Mouse (Mus musculus): ENCODE measurements around the gene Rps2. TPM values are rescaled to one million over a fixed set of nuclear protein-coding genes. Genes with fewer than 3 reads are reported as not detected.
A peak's percentile ranks its signal among the peaks of the same experiment; 100 is the strongest.
"Not testable (repeated sequence)": the region's sequence is repeated elsewhere in the genome, so short reads cannot be mapped to it uniquely, and the experiment has no call there.

Rps2 gene
- 795 and 841 TPM in 2 replicates for polyA plus RNA-seq (2016; fragmentation: Nextera tagmentation; extraction: Ambion mirVana)

GRCm38 (mm10) chr17:24717943-24718342 is at the start of gene Rps2, which contains the start of gene Rnf151:
TSS of gene Rps2 (plus strand) at chr17:24718116.
TSS of gene Rnf151 (minus strand) at chr17:24718063.
- H3K27ac ChIP-seq, result no peak within 1 kb of the TSS
- peak within 1 kb of the TSS; percentile 86 for H3K4me3 ChIP-seq
- peak within 1 kb of the TSS; percentile 69 for H3K4me2 ChIP-seq (replicated peaks)
- no peak for ATAC-seq (ENCODE audit: low FRiP score)
- WGBS, result 88% methylated on average over 4 of the region's 4 CpGs
- H3K27me3 ChIP-seq, result no peaks in the 10 kb centered on the region
- H3K9me3 ChIP-seq (replicated peaks), result no peaks in the 10 kb centered on the region
- H3K4me1 ChIP-seq, result peaks cover 24% of the 10 kb centered on the region
- H3K9ac ChIP-seq, result 0 out of 2 replicates have a peak within 1 kb of the TSS, but pooled peaks have one; percentile 89
- peaks cover 29% of the 10 kb centered on the region for H3K36me3 ChIP-seq

GRCm38 (mm10) chr17:24669214-24669544 is 48.7 kb upstream of the Rps2 start:
- H3K36me3 ChIP-seq; H3K27me3 ChIP-seq; H3K9me3 ChIP-seq (replicated peaks): not testable (repeated sequence)
- H3K4me1 ChIP-seq, result peaks cover 29% of the 10 kb centered on the region
- H3K9ac ChIP-seq, result peak overlapping the region; percentile 98
- 11% methylated on average over 15 of the region's 15 CpGs for WGBS
- H3K4me2 ChIP-seq (replicated peaks), result peak overlapping the region; percentile 71
- peak overlapping the region; percentile 98 for H3K4me3 ChIP-seq
- peak overlapping the region; percentile 88 for H3K27ac ChIP-seq
- peak; percentile 39 for ATAC-seq (ENCODE audit: low FRiP score)

DNA sequence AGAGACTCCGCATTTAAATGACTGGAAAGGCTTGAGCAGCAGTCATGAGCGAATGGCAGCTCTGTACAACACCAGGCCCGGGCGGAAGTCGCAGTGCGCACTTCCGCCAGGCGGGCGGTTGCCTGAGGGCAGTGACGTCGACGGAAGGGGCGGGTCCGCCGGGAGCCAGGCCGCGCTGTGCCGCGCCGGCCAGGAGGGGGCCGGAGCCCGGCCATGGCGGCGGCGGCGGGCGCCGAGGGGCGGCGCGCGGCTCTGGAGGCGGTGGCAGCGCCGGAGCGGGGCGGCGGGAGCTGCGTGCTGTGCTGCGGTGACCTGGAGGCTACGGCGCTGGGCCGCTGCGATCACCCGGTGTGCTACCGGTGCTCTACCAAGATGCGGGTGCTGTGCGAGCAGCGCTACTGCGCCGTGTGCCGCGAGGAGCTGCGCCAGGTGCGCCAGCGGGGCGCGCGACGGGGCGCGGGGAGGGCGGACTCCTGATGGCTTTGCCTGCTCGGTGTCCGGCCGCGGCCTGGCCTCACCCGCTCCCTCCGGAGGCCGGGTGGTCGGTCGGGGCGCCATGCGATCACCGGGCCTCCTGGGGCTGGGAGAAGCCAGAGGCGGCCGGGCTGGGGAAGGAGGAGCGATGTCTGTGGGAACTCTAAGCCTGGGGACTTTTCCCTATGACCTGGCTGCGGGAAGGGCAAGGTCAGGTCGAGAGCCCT is 48.2 kb upstream of the Rps2 start, which contains the start of gene Zfp598:
TSS of gene Zfp598 (plus strand) at position 143 of the 701 bp plus-strand sequence.
- H3K27ac ChIP-seq, result peak within 1 kb of the TSS; percentile 88
- no peaks in the 10 kb centered on the region for H3K36me3 ChIP-seq
- H3K4me3 ChIP-seq, result peak within 1 kb of the TSS; percentile 98
- ATAC-seq (ENCODE audit: low FRiP score), result peak; percentile 99
- H3K9ac ChIP-seq, result peak within 1 kb of the TSS; percentile 98
- H3K4me1 ChIP-seq, result peaks cover 29% of the 10 kb centered on the region
- WGBS, result 1% methylated on average over 56 of the region's 80 CpGs
- no peaks in the 10 kb centered on the region for H3K27me3 ChIP-seq
- no peaks in the 10 kb centered on the region for H3K9me3 ChIP-seq (replicated peaks)
- peak within 1 kb of the TSS; percentile 71 for H3K4me2 ChIP-seq (replicated peaks)

GRCm38 (mm10) chr17:24670246-24670844 is 47.6 kb upstream of the Rps2 start:
- 12% methylated on average over 8 of the region's 8 CpGs for WGBS
- Histone ChIP-seq H3K27ac (peak overlapping the region; percentile 88), H3K36me3 (no peaks in the 10 kb centered on the region), H3K9ac (peak overlapping the region; percentile 98), H3K9me3 (replicated peaks) (no peaks in the 10 kb centered on the region), H3K27me3 (no peaks in the 10 kb centered on the region), H3K4me3 (peak overlapping the region; percentile 98), H3K4me2 (replicated peaks) (peak overlapping the region; percentile 71), H3K4me1 (peaks cover 29% of the 10 kb centered on the region)
- ATAC-seq (ENCODE audit: low FRiP score), result no peak

GRCm38 (mm10) chr17:24671346-24671745 is 46.6 kb upstream of the Rps2 start:
- Histone ChIP-seq H3K4me2 (replicated peaks) (peak overlapping the region; percentile 71), H3K27ac (no peak overlapping the region), H3K4me1 (peaks cover 29% of the 10 kb centered on the region), H3K4me3 (no peak overlapping the region), H3K9me3 (replicated peaks) (no peaks in the 10 kb centered on the region), H3K9ac (peak overlapping the region; percentile 98), H3K27me3 (no peaks in the 10 kb centered on the region), H3K36me3 (0 out of 2 replicates have a peak, but pooled peaks cover 1% of the 10 kb centered on the region)
- no peak for ATAC-seq (ENCODE audit: low FRiP score)
- 74% methylated on average over 5 of the region's 5 CpGs for WGBS

DNA sequence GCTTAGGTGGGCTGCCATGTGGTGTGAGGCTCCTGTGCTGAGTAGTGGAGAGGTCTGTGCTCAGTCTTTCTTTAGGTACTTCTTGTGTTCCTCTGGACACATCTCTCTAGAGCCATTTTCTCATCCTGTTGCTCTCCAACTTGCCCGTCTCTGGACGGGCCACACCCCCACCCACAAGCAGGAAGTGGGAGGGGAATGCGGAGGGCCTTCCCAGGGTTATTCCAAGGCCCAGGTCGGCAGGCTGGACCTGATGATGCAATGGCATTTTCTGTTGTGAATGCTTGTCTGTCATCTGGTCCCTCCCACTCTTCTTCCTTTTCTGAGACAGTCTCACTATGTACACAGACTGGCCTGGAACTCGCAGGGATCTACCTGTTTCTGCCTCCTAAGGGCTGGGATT is 45.8 kb upstream of the Rps2 start:
- 39% methylated on average over 5 of the region's 5 CpGs for WGBS
- Histone ChIP-seq H3K9ac (no peak overlapping the region), H3K9me3 (replicated peaks) (no peaks in the 10 kb centered on the region), H3K27ac (no peak overlapping the region), H3K4me1 (peaks cover 29% of the 10 kb centered on the region), H3K4me3 (no peak overlapping the region), H3K27me3 (no peaks in the 10 kb centered on the region), H3K4me2 (replicated peaks) (no peak overlapping the region), H3K36me3 (peaks cover 9% of the 10 kb centered on the region)
- no peak for ATAC-seq (ENCODE audit: low FRiP score)

DNA sequence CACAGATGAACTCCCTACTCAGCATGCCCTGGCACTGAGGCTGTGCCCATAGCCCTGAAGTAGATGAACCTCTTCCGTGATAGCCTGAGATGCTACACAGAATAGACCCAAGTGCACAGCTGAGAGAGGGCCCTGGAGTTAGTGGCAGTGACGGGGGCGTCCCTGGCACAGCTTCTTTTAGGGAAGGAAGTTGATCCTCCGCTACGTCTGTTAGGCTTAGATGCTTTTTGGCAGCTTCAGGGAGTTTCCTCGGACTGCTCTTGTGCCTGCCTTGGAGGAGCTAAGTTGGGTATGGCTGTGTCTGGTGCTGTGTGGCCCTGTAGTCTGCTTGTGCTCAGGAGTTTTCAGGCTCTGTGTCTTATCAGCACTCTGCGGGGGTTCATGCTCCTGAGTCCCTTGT is 43.6 kb upstream of the Rps2 start:
- Histone ChIP-seq H3K9me3 (replicated peaks) (no peaks in the 10 kb centered on the region), H3K9ac (0 out of 2 replicates have a peak overlapping the region, but pooled peaks have one; percentile 4), H3K4me1 (peaks cover 23% of the 10 kb centered on the region), H3K27ac (no peak overlapping the region), H3K4me2 (replicated peaks) (no peak overlapping the region), H3K27me3 (no peaks in the 10 kb centered on the region), H3K4me3 (no peak overlapping the region), H3K36me3 (peaks cover 31% of the 10 kb centered on the region)
- WGBS, result 84% methylated on average over 7 of the region's 7 CpGs
- ATAC-seq (ENCODE audit: low FRiP score), result no peak

DNA sequence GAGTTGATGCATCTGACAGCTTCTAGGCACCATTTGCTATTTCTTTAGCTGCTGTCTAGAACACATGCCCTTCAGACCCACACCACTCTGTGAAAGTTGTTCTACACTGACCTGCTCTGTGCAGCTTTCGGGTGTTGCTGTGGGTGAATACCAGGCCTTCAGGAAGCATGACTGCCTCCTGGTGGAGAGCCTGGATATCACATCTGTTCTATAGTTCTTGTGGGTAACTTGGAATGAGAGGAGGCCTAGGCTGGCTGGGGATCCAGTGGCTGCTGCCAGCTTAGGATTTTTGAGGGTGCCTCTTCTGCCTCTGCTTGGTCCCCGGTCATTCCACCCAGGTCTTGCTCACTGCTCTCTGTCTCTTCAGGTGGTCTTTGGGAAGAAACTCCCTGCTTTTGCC is 41.7 kb upstream of the Rps2 start:
- no peak overlapping the region for H3K4me2 ChIP-seq (replicated peaks)
- H3K9me3 ChIP-seq (replicated peaks), result no peaks in the 10 kb centered on the region
- no peak overlapping the region for H3K9ac ChIP-seq
- H3K4me3 ChIP-seq, result no peak overlapping the region
- peaks cover 13% of the 10 kb centered on the region for H3K4me1 ChIP-seq
- peaks cover 50% of the 10 kb centered on the region for H3K36me3 ChIP-seq
- H3K27ac ChIP-seq, result no peak overlapping the region
- H3K27me3 ChIP-seq, result no peaks in the 10 kb centered on the region
- ATAC-seq (ENCODE audit: low FRiP score), result 0 out of 2 replicates have a peak, but pooled peaks have one; percentile 9
- WGBS, result 60% methylated on average over 2 of the region's 2 CpGs

DNA sequence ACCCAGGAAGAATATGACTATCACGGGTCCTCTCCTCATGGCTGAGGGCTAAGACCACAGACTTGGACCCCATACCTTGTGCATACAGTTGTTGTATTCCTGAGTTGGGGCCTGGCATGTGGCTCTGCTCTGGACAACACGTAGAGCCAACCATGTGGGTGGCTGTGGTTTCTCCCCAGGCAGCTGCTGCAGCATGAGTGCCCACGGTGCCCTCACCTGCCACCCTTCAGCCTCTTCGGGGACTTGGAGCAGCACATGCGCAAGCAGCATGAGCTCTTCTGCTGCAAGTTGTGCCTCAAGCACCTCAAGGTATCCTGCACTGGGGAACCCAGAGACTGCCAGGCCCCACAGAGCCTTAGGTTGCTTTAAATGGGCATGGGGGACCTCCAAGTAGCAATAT is 41.0 kb upstream of the Rps2 start:
- Histone ChIP-seq H3K27ac (no peak overlapping the region), H3K36me3 (peaks cover 57% of the 10 kb centered on the region), H3K4me3 (no peak overlapping the region), H3K27me3 (no peaks in the 10 kb centered on the region), H3K4me2 (replicated peaks) (no peak overlapping the region), H3K4me1 (peaks cover 6% of the 10 kb centered on the region), H3K9me3 (replicated peaks) (no peaks in the 10 kb centered on the region), H3K9ac (no peak overlapping the region)
- WGBS, result 93% methylated on average over 5 of the region's 5 CpGs
- ATAC-seq (ENCODE audit: low FRiP score), result no peak

DNA sequence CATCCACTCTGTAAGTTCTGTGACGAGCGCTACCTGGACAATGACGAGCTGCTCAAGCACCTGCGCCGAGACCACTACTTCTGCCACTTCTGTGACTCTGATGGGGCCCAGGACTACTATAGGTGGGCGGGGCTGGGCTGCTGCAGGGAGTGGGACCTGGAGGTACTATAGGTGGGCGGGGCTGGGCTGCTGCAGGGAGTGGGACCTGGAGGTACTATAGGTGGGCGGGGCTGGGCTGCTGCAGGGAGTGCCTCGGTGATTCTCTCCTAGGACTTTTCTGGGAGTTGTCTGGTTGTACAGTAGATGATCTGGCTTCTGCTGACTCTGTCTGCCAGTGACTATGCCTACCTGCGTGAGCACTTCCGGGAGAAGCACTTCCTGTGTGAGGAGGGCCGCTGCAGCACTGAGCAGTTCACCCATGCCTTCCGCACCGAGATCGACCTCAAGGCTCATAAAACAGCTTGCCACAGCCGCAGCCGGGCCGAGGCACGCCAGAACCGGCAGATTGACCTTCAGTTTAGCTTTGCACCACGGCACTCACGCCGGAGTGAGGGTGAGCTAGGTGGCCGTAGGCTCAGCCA is 40.3 kb upstream of the Rps2 start:
- ATAC-seq (ENCODE audit: low FRiP score), result no peak
- Histone ChIP-seq H3K27me3 (no peaks in the 10 kb centered on the region), H3K9ac (no peak overlapping the region), H3K27ac (no peak overlapping the region), H3K4me3 (no peak overlapping the region), H3K36me3 (peaks cover 64% of the 10 kb centered on the region), H3K4me1 (no peaks in the 10 kb centered on the region), H3K4me2 (replicated peaks) (no peak overlapping the region), H3K9me3 (replicated peaks) (no peaks in the 10 kb centered on the region)
- WGBS, result 91% methylated on average over 24 of the region's 24 CpGs

- no peak for ATAC-seq (ENCODE audit: low FRiP score)
- H3K9ac ChIP-seq, result no peak overlapping the region
- peaks cover 50% of the 10 kb centered on the region for H3K27me3 ChIP-seq
- no peaks in the 10 kb centered on the region for H3K9me3 ChIP-seq (replicated peaks)
- 32% methylated on average over 16 of the region's 16 CpGs for WGBS
- H3K4me1 ChIP-seq, result peaks cover 25% of the 10 kb centered on the region
- no peak overlapping the region for H3K27ac ChIP-seq
- H3K4me2 ChIP-seq (replicated peaks), result peak overlapping the region; percentile 30
- H3K4me3 ChIP-seq, result no peak overlapping the region; the same call in 1 of the 2 replicates
- peaks cover 11% of the 10 kb centered on the region for H3K36me3 ChIP-seq
Observed at GRCm38 (mm10) chr17:24686514-24686913, 31.4 kb upstream of the Rps2 start.

DNA sequence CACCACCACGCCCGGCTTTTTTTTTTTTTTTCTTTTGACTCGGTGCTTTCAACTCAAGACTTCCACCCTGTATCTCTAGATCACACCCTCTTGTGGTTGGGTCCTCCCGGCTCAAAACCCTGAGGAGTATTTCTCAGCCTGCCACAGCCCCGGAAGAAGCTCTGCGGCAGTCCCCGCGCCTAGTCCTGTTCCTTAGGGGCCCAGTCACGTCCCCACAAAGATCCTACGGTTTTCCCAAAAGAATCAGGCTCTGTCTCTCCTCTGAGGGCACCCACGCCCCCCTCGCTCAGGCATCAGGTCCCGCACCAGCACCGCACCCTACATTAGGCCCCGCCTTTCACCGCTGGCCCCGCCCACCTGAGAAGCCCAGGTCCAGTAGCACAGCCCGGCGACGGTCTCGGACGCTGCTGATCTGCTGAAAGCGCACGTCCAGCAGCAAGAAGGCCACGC is 30.7 kb upstream of the Rps2 start:
- peaks cover 7% of the 10 kb centered on the region; the same call in 1 of the 2 replicates for H3K36me3 ChIP-seq
- no peak overlapping the region for H3K27ac ChIP-seq
- WGBS, result 2% methylated on average over 25 of the region's 25 CpGs
- no peak for ATAC-seq (ENCODE audit: low FRiP score)
- H3K4me2 ChIP-seq (replicated peaks), result peak overlapping the region; percentile 42
- H3K9me3 ChIP-seq (replicated peaks), result no peaks in the 10 kb centered on the region
- H3K4me1 ChIP-seq, result peaks cover 25% of the 10 kb centered on the region
- peaks cover 50% of the 10 kb centered on the region for H3K27me3 ChIP-seq
- H3K4me3 ChIP-seq, result peak overlapping the region; percentile 23
- no peak overlapping the region for H3K9ac ChIP-seq
